Comparison of ENCODE assay signal across 12 mouse cellular contexts in the genomic region with DNA sequence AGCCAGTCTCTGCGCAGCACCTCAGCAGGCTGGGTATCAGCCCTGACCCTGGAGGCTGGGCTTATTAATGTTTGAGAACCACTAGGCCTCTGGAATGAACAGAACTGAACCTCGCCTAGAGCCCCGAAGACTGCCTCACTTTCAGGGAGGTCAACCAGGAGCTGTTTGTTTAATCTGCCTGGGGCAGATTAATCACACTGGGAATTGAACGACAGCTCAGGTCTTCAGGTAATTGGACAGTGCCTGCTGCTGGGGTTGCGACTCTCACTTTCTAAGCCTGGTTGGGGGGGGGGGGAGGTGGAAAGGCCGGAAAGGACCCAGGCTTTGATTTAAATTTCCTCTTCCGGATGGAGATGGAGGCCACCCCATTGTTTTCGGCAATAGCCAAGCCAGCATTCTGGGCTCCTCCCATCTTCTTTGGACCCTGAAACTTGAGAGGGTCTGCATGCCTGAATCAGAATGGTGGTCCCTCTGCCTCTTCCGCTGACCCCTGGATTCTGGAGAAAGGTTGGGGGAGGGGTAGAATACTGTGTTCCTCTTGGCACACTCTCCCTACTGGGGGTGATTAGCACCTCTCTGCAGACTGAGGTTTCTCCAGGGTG.
DNase-seq lines count a peak whose midpoint lies in the region; ATAC-seq and TF ChIP-seq lines count a peak whose summit lies in the region.
"Had no signal": no experiment of that assay in that cellular context is flagged by ENCODE, and none has a peak within 500 bp of the region (broad histone marks: within the 10 kb centered on the region; RNA-seq: fewer than 3 reads in every experiment).

No protein-coding gene starts in this region.

- TF ChIP-seq CTCF in left cerebral cortex, adult 2 months (IDR thresholded peaks at IDR 0.05) = no peak

- H3K4me2 ChIP-seq in heart, embryonic 11.5 days = no peak overlapping the region
- H3K4me2 ChIP-seq in midbrain, embryonic 11.5 days = no peak overlapping the region
- H3K4me2 ChIP-seq: liver, embryonic 13.5 days had no signal

- 15% methylated on average over 9 of the region's 9 CpGs for WGBS in heart, embryonic 10.5 days
- 17% methylated on average over 9 of the region's 9 CpGs for WGBS in heart, embryonic 11.5 days (ENCODE audit: insufficient replicate concordance)
- WGBS in midbrain, embryonic 11.5 days = 21% methylated on average over 9 of the region's 9 CpGs

- H3K4me3 ChIP-seq in heart, embryonic 10.5 days = no peak overlapping the region
- H3K4me3 ChIP-seq in heart, embryonic 11.5 days (ENCODE audit: low read depth, low read length) = no peak overlapping the region
- H3K4me3 ChIP-seq in left cerebral cortex, adult 2 months = no peak overlapping the region
- H3K4me3 ChIP-seq in midbrain, embryonic 11.5 days (ENCODE audit: low read depth, low read length) = no peak overlapping the region
- H3K4me3 ChIP-seq: liver, embryonic 13.5 days had no signal

- H3K4me1 ChIP-seq in heart, embryonic 10.5 days = peaks cover 71% of the 10 kb centered on the region
- H3K4me1 ChIP-seq in heart, embryonic 11.5 days (ENCODE audit: control insufficient read depth, insufficient read depth, low read length) = peaks cover 65% of the 10 kb centered on the region
- peaks cover 43% of the 10 kb centered on the region for H3K4me1 ChIP-seq in midbrain, embryonic 11.5 days (ENCODE audit: control insufficient read depth, insufficient read depth, low read length)

- intact Hi-C loops in left cerebral cortex, adult 2 months (cut with DNase I) = no loop called here

- DNase-seq in heart, embryonic 10.5 days (ENCODE audit: low spot score) = no peak
- DNase-seq in left cerebral cortex, adult 2 months (ENCODE audit: extremely low spot score in 1 of 2, low spot score in 2 of 2) = no peak
- no peak for DNase-seq in left cerebral cortex, adult 11 months (ENCODE audit: low spot score)
- DNase-seq in embryo, embryonic 10 days (ENCODE audit: low spot score) = peak; percentile 68
- no peak for DNase-seq in midbrain, embryonic 11.5 days (ENCODE audit: low spot score, missing footprints)
- DNase-seq in right cerebral cortex, postnatal 25 days = no peak
- no peak for DNase-seq in cerebellum, postnatal 25 days
- DNase-seq: cerebellum, adult 9-11 months; liver, embryonic 13.5 days had no signal

- H3K27me3 ChIP-seq in heart, embryonic 10.5 days (ENCODE audit: insufficient read depth, poor library complexity, severe bottlenecking) = no peaks in the 10 kb centered on the region
- H3K27me3 ChIP-seq in heart, embryonic 11.5 days (ENCODE audit: control insufficient read depth, insufficient read depth, low read length) = no peaks in the 10 kb centered on the region
- H3K27me3 ChIP-seq in midbrain, embryonic 11.5 days (ENCODE audit: control insufficient read depth, insufficient read depth, low read length) = peaks cover 3% of the 10 kb centered on the region; the same call in 1 of the 2 replicates
- H3K27me3 ChIP-seq: liver, embryonic 13.5 days had no signal

- H3K27ac ChIP-seq in heart, embryonic 10.5 days = peak overlapping the region; percentile 67
- H3K27ac ChIP-seq in heart, embryonic 11.5 days (ENCODE audit: low read depth, low read length) = no peak overlapping the region
- H3K27ac ChIP-seq in left cerebral cortex, adult 2 months = peak overlapping the region; percentile 47
- no peak overlapping the region; the same call in 1 of the 2 replicates for H3K27ac ChIP-seq in midbrain, embryonic 11.5 days (ENCODE audit: low read depth, low read length)
- H3K27ac ChIP-seq: liver, embryonic 13.5 days had no signal

- no peaks in the 10 kb centered on the region; the same call in 1 of the 2 replicates for H3K9me3 ChIP-seq in heart, embryonic 10.5 days
- H3K9me3 ChIP-seq in heart, embryonic 11.5 days (replicated peaks; ENCODE audit: control insufficient read depth, low read length) = no peaks in the 10 kb centered on the region
- H3K9me3 ChIP-seq in midbrain, embryonic 11.5 days (ENCODE audit: control insufficient read depth, low read length) = no peaks in the 10 kb centered on the region
- H3K9me3 ChIP-seq: liver, embryonic 13.5 days had no signal

- peaks cover 25% of the 10 kb centered on the region; the same call in 1 of the 2 replicates for H3K36me3 ChIP-seq in heart, embryonic 10.5 days
- peaks cover 7% of the 10 kb centered on the region; the same call in 1 of the 2 replicates for H3K36me3 ChIP-seq in heart, embryonic 11.5 days (ENCODE audit: control insufficient read depth, insufficient read depth, low read length)
- no peaks in the 10 kb centered on the region for H3K36me3 ChIP-seq in midbrain, embryonic 11.5 days (ENCODE audit: control insufficient read depth, insufficient read depth, low read length)

- ATAC-seq in heart, embryonic 11.5 days (replicated peaks; ENCODE audit: insufficient number of reproducible peaks, low FRiP score, low TSS enrichment) = no peak
- ATAC-seq in midbrain, embryonic 11.5 days (ENCODE audit: low FRiP score) = no peak
- ATAC-seq: forebrain, embryonic 14.5 days; inflammation-experienced regulatory T-cells, adult 6 months had no signal

- H3K9ac ChIP-seq in heart, embryonic 11.5 days (ENCODE audit: low read depth, low read length) = no peak overlapping the region
- 0 out of 2 replicates have a peak overlapping the region, but pooled peaks have one; percentile 2 for H3K9ac ChIP-seq in midbrain, embryonic 11.5 days (ENCODE audit: low read length)
- H3K9ac ChIP-seq: liver, embryonic 13.5 days had no signal

Comparison
In these comparisons a context has a peak if more than half of its experiments do, and no peak if none do; other contexts are left out.
1. H3K27ac ChIP-seq: peak in heart, embryonic 10.5 days (single experiment) and left cerebral cortex, adult 2 months (single experiment); none in heart, embryonic 11.5 days (single experiment) and midbrain, embryonic 11.5 days (single experiment).